Mouse (Mus musculus) liver, embryonic 14.5 days (tissue): ENCODE measurements around the gene Rnd2. TPM values are rescaled to one million over a fixed set of nuclear protein-coding genes. Genes with fewer than 3 reads are reported as not detected.
"Not testable (repeated sequence)": the region's sequence is repeated elsewhere in the genome, so short reads cannot be mapped to it uniquely, and the experiment has no call there.

Experiments
- ATAC-seq: fragments of 200-750 bp; cut with Nextera tagmentation; 2 replicates; pipeline ENCODE4 v1.8.0; 2017; ENCODE audit warnings: moderate number of reproducible peaks, mild to moderate bottlenecking, moderate library complexity; ENCODE audit not compliant: insufficient read depth
- DNase-seq, 3 experiments: peaks; one replicate each; pipeline ENCODE4 v3.0.0-alpha.2; 2012 to 2013; ENCODE audit warnings: low read depth in 3 of 3, low spot score in 3 of 3
- H3K27ac ChIP-seq: fragments of 300-500 bp; sonication (generic); 2 replicates; pipeline ENCODE4 v1.5.1; 2014; ENCODE audit warnings: moderate library complexity, mild to moderate bottlenecking, control low read depth, inconsistent platforms
- H3K27me3 ChIP-seq: fragments of 300-500 bp; sonication (generic); 2 replicates; pipeline ENCODE4 v1.6.1; 2014; ENCODE audit warnings: mild to moderate bottlenecking, low read length, moderate library complexity; ENCODE audit not compliant: control insufficient read depth, insufficient read depth
- H3K36me3 ChIP-seq: fragments of 300-500 bp; sonication (generic); replicated peaks from 2 replicates; pipeline ENCODE4 v1.6.1; 2014; ENCODE audit warnings: low read depth; ENCODE audit not compliant: control insufficient read depth, insufficient read depth
- H3K4me1 ChIP-seq, 2 experiments: fragments of 200-500 bp in 1 of 2; fragments of 300-500 bp in 1 of 2; sonication (generic) in 1 of 2; replicated peaks; 2 replicates each; pipeline ENCODE4 v1.6.1; 2012 to 2014; ENCODE audit warnings: antibody characterized with exemption in 1 of 2, inconsistent platforms in 1 of 2, low read length in 1 of 2; ENCODE audit not compliant: control insufficient read depth in 2 of 2, insufficient read depth in 2 of 2
- H3K4me2 ChIP-seq: fragments of 300-500 bp; sonication (generic); 2 replicates; pipeline ENCODE4 v1.6.1; 2014; ENCODE audit warnings: low read depth, mild to moderate bottlenecking, control low read depth, moderate library complexity
- H3K4me3 ChIP-seq, 2 experiments: fragments of 200-500 bp in 1 of 2; fragments of 300-500 bp in 1 of 2; sonication (generic) in 1 of 2; 2 replicates each; pipeline ENCODE4 v1.5.1; 2012 to 2014; ENCODE audit warnings: low read depth in 2 of 2, low read length in 2 of 2, mild to moderate bottlenecking in 2 of 2, control low read depth in 1 of 2, inconsistent platforms in 1 of 2, moderate library complexity in 1 of 2; ENCODE audit not compliant: insufficient read depth in 1 of 2
- H3K9ac ChIP-seq: fragments of 300-500 bp; sonication (generic); replicated peaks from 2 replicates; pipeline ENCODE4 v1.6.1; 2014; ENCODE audit warnings: mild to moderate bottlenecking, control low read depth, moderate library complexity
- H3K9me3 ChIP-seq: fragments of 300-500 bp; sonication (generic); 2 replicates; pipeline ENCODE4 v1.6.1; 2016; ENCODE audit warnings: low read length, mixed read lengths; ENCODE audit not compliant: control insufficient read depth
- CTCF ChIP-seq: IDR thresholded peaks from 2 replicates; pipeline ENCODE4 v1.5.1; 2016; ENCODE audit warnings: antibody characterized with exemption, low read depth, control low read depth
- EP300 ChIP-seq: IDR thresholded peaks from 2 replicates; pipeline ENCODE4 v1.6.1; 2016; ENCODE audit warnings: antibody characterized with exemption, low read depth
- WGBS: fragments of 180-500 bp; shearing (Covaris S2); extraction: QIAGEN DNeasy Blood & Tissue Kit; methylation state at CpG from one replicate; pipeline ENCODE4 v1.1.7; 2014; ENCODE audit not compliant: insufficient replicate concordance; 5-methylcytosine and 5-hydroxymethylcytosine counted together
- polyA plus RNA-seq, 2 experiments: library from polyadenylated mRNA; depleted of rRNA in 1 of 2; stranded (reverse) in 1 of 2; unstranded in 1 of 2; fragments of >200 nt; fragmentation: Nextera tagmentation in 1 of 2; extraction: Ambion mirVana in 1 of 2; gene quantifications; 2 replicates each; pipeline versions ENCODE4 v1.2.1 to v1.2.3; 2012 to 2014

Rnd2 gene
- polyA plus RNA-seq, 2 experiments: 1.2 to 2.9 TPM

DNA sequence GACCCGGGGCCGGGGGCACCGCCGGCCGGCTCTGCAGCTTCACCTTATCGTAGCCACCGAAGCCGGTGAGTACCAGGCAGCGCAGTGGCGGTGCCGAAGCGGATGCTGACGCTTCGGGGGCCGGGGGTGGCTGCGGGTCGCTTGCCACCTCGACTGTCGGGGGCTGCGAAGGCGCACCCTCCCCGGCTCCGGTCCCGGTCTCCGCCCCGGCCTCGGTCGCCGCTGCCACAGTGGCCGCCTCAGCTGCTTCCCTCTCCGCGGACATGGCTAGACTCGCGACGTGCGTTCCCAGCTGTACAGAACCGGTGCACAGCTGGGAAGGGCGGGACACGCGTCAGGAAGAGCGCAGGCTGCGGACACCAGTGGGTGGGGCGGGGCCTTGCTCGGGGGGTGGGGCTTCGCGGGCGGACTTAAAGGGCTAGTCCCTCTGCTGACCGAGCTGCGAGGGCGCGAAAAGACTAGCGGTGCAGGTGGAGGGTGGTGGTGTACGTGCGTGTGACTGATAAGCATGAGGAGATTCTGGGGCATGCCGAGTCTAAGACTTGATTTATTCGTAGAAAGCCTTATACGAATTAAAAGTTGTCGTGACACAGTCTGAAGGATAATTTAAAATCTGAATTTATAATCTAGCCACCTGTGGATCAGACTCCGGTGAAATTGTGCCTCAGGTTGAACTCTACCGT is 1.2 kb downstream of the Rnd2 start, which contains the start of gene Vat1:
Gene Vat1 (minus strand): TSS at position 362 of the 683 bp plus-strand sequence.
- peak within 1 kb of the TSS; percentile 54 to 75 for H3K4me3 ChIP-seq
- H3K27me3 ChIP-seq: peaks cover 32% of the 10 kb centered on the region
- H3K36me3 ChIP-seq: no peaks in the 10 kb centered on the region
- TF ChIP-seq CTCF (0 out of 2 replicates have a peak, but pooled peaks have one; percentile 12), EP300 (peak; percentile 30; the same call in 1 of the 2 replicates)
- H3K9me3 ChIP-seq: no peaks in the 10 kb centered on the region
- H3K27ac ChIP-seq: no peak within 1 kb of the TSS
- WGBS: under 1% methylated on average over 57 of the region's 60 CpGs
- peak; percentile 57 for ATAC-seq
- peaks cover 22 to 34% of the 10 kb centered on the region in 2 experiments for H3K4me1 ChIP-seq
- peak within 1 kb of the TSS; percentile 96 for H3K4me2 ChIP-seq
- peak in 1 of 3 experiments; percentile 57 for DNase-seq
- H3K9ac ChIP-seq: peak within 1 kb of the TSS; percentile 59

DNA sequence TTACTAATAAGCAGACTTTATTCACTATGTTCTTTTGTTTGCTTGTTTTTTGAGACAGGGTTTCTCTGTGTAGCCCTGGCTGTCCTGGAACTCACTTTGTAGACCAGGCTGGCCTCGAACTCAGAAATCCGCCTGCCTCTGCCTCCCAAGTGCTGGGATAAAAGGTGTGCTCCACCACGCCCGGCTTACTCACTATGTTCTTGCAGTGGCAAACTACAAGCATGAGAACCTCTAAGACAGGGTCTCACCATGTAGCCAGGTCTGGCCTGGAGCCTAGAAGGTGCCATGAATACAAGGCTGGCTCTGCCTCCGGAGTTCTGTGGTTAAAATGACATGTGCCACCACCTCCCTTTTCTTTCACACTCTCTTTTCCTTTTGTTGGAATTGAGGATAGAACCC is 1.8 kb downstream of the Rnd2 start:
- H3K9me3 ChIP-seq, ATAC-seq, H3K27ac ChIP-seq, H3K9ac ChIP-seq, DNase-seq, H3K36me3 ChIP-seq: not testable (repeated sequence)
- Histone ChIP-seq H3K4me2 (peak overlapping the region; percentile 96), H3K4me3 (peak overlapping the region in 1 of 2 experiments; percentile 75; a peak in 2 of 4 replicates), H3K4me1 (peaks cover 22 to 34% of the 10 kb centered on the region in 2 experiments), H3K27me3 (peaks cover 32% of the 10 kb centered on the region)
- 49% methylated on average over 5 of the region's 5 CpGs for WGBS

DNA sequence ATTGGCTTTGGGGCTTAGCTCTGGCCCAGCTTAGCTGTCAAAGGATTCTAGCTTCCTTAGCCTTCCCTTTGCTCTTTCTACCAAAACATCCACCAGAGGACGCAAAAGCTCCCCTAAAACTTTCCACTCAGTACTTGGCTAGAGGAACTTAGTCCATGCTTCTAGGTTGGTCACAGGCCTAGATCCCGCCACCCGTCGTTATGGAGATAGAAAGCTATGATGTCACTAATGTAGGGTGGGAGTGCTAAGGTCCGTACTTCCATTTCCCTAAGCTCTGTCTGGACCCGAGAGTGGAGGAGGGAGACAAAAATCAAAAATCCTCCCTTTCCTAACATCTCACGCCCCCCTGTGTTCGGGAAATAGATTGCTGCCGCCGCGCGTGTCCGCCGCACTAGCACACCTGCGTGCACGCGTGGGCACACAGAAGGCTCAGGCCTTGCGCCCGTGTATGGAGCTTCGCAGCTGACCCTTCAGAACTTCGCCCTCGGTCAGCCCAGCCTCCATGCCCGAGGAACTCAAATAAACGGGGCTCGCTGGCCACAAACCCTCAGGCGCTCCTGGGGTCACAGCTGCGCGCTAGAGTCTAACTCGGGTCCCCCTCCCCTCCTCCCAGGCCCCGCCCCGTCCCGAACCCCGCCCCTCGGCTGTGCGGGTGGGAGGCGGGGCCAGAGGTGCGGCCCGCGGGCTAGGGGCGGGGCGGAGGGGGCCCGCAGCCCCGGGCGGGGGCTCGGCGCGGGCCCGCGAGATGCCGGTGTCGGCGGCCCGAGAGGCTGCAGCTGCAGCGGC is 2.9 kb downstream of the Rnd2 start:
- DNase-seq (no peak), ATAC-seq (peak; percentile 69)
- Histone ChIP-seq H3K36me3 (no peaks in the 10 kb centered on the region), H3K4me1 (peaks cover 22 to 34% of the 10 kb centered on the region in 2 experiments), H3K9ac (peak overlapping the region; percentile 38), H3K27me3 (peaks cover 32% of the 10 kb centered on the region), H3K27ac (no peak overlapping the region), H3K9me3 (no peaks in the 10 kb centered on the region), H3K4me2 (peak overlapping the region; percentile 80), H3K4me3 (peak overlapping the region; percentile 53 to 58)
- under 1% methylated on average over 54 of the region's 54 CpGs for WGBS
- TF ChIP-seq CTCF (peak; percentile 62), EP300 (no peak)

DNA sequence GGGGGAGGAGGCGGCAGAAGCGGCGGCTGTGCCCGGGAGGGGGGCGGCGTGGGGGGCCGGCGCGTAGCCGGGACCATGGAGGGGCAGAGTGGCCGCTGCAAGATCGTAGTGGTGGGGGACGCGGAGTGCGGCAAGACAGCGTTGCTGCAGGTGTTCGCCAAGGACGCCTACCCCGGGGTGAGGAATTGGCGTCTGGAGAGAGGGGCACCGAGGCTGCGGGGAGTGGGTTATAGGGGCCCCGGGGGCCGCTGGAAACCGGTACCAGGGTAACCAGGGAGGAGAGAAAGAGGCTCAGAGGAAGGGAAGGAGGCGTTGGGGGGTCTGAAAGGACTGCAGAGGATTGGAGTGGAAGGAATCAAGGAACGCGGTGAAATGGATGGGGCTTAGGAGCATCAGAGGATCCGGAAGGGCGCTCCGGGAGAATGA is 3.5 kb downstream of the Rnd2 start:
- Histone ChIP-seq H3K4me2 (peak overlapping the region; percentile 80), H3K4me3 (peak overlapping the region; percentile 48 to 58), H3K9me3 (no peaks in the 10 kb centered on the region), H3K36me3 (no peaks in the 10 kb centered on the region), H3K27ac (no peak overlapping the region), H3K27me3 (peaks cover 32% of the 10 kb centered on the region), H3K9ac (peak overlapping the region; percentile 38), H3K4me1 (peaks cover 18 to 28% of the 10 kb centered on the region in 2 experiments)
- WGBS: under 1% methylated on average over 30 of the region's 31 CpGs
- ATAC-seq (no peak), DNase-seq (no peak)
- no peak for TF ChIP-seq CTCF

DNA sequence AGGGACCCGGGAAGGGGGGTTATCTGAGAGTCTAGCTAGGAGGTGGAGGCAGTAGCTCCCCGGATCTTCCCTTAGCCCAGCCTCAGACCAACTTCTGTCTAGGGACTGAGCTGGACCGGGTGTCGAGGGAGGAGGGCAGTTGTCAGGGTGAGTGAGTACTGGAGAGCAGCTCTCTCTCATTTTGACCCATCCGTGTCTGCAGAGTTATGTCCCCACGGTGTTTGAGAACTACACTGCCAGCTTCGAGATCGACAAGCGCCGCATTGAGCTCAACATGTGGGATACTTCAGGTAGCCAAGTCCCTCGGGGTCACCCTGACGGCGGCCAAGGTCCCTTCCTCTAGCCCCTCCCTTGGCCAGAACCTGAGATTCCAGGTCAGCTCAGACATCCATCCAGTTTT is 3.9 kb downstream of the Rnd2 start:
- H3K36me3 ChIP-seq: no peaks in the 10 kb centered on the region
- peaks cover 32% of the 10 kb centered on the region for H3K27me3 ChIP-seq
- H3K9ac ChIP-seq: no peak overlapping the region
- H3K4me3 ChIP-seq: peak overlapping the region; percentile 48 to 58; a peak in 3 of 4 replicates
- ATAC-seq: no peak
- no peak for DNase-seq
- peak overlapping the region; percentile 80 for H3K4me2 ChIP-seq
- peaks cover 14 to 24% of the 10 kb centered on the region in 2 experiments for H3K4me1 ChIP-seq
- TF ChIP-seq EP300: no peak
- TF ChIP-seq CTCF: no peak
- H3K9me3 ChIP-seq: no peaks in the 10 kb centered on the region
- 12% methylated on average over 13 of the region's 13 CpGs for WGBS
- H3K27ac ChIP-seq: no peak overlapping the region
